Mouse (Mus musculus): ENCODE results near the gene Sf3a1.
"Not testable (repeated sequence)": the region's sequence is repeated elsewhere in the genome, so short reads cannot be mapped to it uniquely, and the experiment has no call there.

Sf3a1 gene

GRCm38 (mm10) chr11:4138964-4139363, 21.2 kb upstream of the Sf3a1 start:
- DNase-seq: no peak

GRCm38 (mm10) chr11:4141505-4141904, 18.6 kb upstream of the Sf3a1 start:
- DNase-seq: no peak

GRCm38 (mm10) chr11:4142352-4142751, 17.8 kb upstream of the Sf3a1 start:
- no peak for DNase-seq

- DNase-seq: no peak
Observed at GRCm38 (mm10) chr11:4143281-4144062, 16.7 kb upstream of the Sf3a1 start.

- DNase-seq: no peak
Observed at GRCm38 (mm10) chr11:4146381-4146780, 13.8 kb upstream of the Sf3a1 start.

- DNase-seq: no peak
Observed at GRCm38 (mm10) chr11:4147098-4147497, 13.1 kb upstream of the Sf3a1 start.

GRCm38 (mm10) chr11:4148120-4148519, 12.0 kb upstream of the Sf3a1 start:
- DNase-seq: no peak

- DNase-seq: no peak
Observed at GRCm38 (mm10) chr11:4148536-4149156, 11.5 kb upstream of the Sf3a1 start.

- no peak for DNase-seq
Observed at GRCm38 (mm10) chr11:4149886-4150285, 10.3 kb upstream of the Sf3a1 start.

GRCm38 (mm10) chr11:4153694-4154093, 6.5 kb upstream of the Sf3a1 start:
- DNase-seq: no peak

GRCm38 (mm10) chr11:4155641-4156040, 4.5 kb upstream of the Sf3a1 start:
- DNase-seq: no peak

- DNase-seq: no peak
Observed at GRCm38 (mm10) chr11:4158676-4159075, 1.5 kb upstream of the Sf3a1 start.

- no peak for DNase-seq
Observed at GRCm38 (mm10) chr11:4160758-4161480, 769 bp downstream of the Sf3a1 start.

- DNase-seq: no peak
Observed at GRCm38 (mm10) chr11:4164701-4165100, 4.6 kb downstream of the Sf3a1 start.

- DNase-seq: no peak
Observed at GRCm38 (mm10) chr11:4166467-4167090, 6.4 kb downstream of the Sf3a1 start.

- no peak for DNase-seq
Observed at GRCm38 (mm10) chr11:4174586-4174985, 14.4 kb downstream of the Sf3a1 start.

- DNase-seq: no peak
Observed at GRCm38 (mm10) chr11:4177716-4178115, 17.6 kb downstream of the Sf3a1 start.

- DNase-seq: no peak
Observed at GRCm38 (mm10) chr11:4182061-4182460, 21.9 kb downstream of the Sf3a1 start.

- DNase-seq: no peak
Observed at GRCm38 (mm10) chr11:4183511-4183910, 23.4 kb downstream of the Sf3a1 start.

- DNase-seq: no peak
Observed at GRCm38 (mm10) chr11:4184251-4184952, 24.3 kb downstream of the Sf3a1 start.

GRCm38 (mm10) chr11:4185480-4185879, 25.3 kb downstream of the Sf3a1 start:
- DNase-seq: not testable (repeated sequence)

GRCm38 (mm10) chr11:4186486-4187317, 26.6 kb downstream of the Sf3a1 start, which contains the start of gene Tbc1d10a:
Tbc1d10a (plus strand) TSS chr11:4186789.
- DNase-seq: peak; percentile 99

All from thymus, adult 18-20 months (tissue).